Mouse (Mus musculus) forebrain, postnatal 0 days (tissue): Measurements from ENCODE around the gene Fubp3. TPM values are rescaled to one million over a fixed set of nuclear protein-coding genes. Genes with fewer than 3 reads are reported as not detected.
A peak's percentile ranks its signal among the peaks of the same experiment; 100 is the strongest.

ENCODE experiments used
- ATAC-seq: fragments of 200-750 bp; cut with Nextera tagmentation; 2 replicates; pipeline ENCODE4 v1.8.0; 2017; ENCODE audit warnings: mild to moderate bottlenecking, moderate library complexity
- DNase-seq: peaks from one replicate; pipeline ENCODE4 v3.0.0-alpha.2; 2015
- H3K27ac ChIP-seq: fragments of 300-500 bp; sonication (generic); 2 replicates; pipeline ENCODE4 v1.5.1; 2014; ENCODE audit warnings: low read depth, mild to moderate bottlenecking, antibody characterized with exemption, low read length, moderate library complexity, mixed read lengths
- H3K27me3 ChIP-seq: fragments of 300-500 bp; sonication (generic); 2 replicates; pipeline ENCODE4 v1.6.1; 2014; ENCODE audit warnings: mild to moderate bottlenecking, low read length, mixed read lengths; ENCODE audit not compliant: insufficient read depth
- H3K36me3 ChIP-seq: fragments of 300-500 bp; sonication (generic); 2 replicates; pipeline ENCODE4 v1.6.1; 2014; ENCODE audit warnings: mild to moderate bottlenecking, moderate library complexity; ENCODE audit not compliant: insufficient read depth
- H3K4me1 ChIP-seq: fragments of 300-500 bp; sonication (generic); 2 replicates; pipeline ENCODE4 v1.6.1; 2014; ENCODE audit warnings: antibody characterized with exemption; ENCODE audit not compliant: insufficient read depth
- H3K4me2 ChIP-seq: fragments of 300-500 bp; sonication (generic); 2 replicates; pipeline ENCODE4 v1.6.1; 2014; ENCODE audit warnings: low read depth, mild to moderate bottlenecking, moderate library complexity
- H3K4me3 ChIP-seq: fragments of 300-500 bp; sonication (generic); 2 replicates; pipeline ENCODE4 v1.5.1; 2014; ENCODE audit warnings: low read depth, low read length, mixed read lengths
- H3K9ac ChIP-seq: fragments of 300-500 bp; sonication (generic); 2 replicates; pipeline ENCODE4 v1.6.1; 2014; ENCODE audit warnings: mild to moderate bottlenecking
- H3K9me3 ChIP-seq: fragments of 300-500 bp; sonication (generic); 2 replicates; pipeline ENCODE4 v1.6.1; 2016; ENCODE audit warnings: low read length
- CTCF ChIP-seq: sonication (generic); IDR thresholded peaks from 2 replicates; pipeline ENCODE4 v1.5.1; 2016; ENCODE audit warnings: antibody characterized with exemption, control low read depth, low read depth
- WGBS: fragments of 180-500 bp; shearing (Covaris S2); extraction: QIAGEN DNeasy Blood & Tissue Kit; methylation state at CpG from one replicate; pipeline ENCODE4 v1.1.7; 2014; 5-methylcytosine and 5-hydroxymethylcytosine counted together
- polyA plus RNA-seq: library from polyadenylated mRNA; unstranded; fragments of >200 nt; fragmentation: Nextera tagmentation; extraction: Ambion mirVana; gene quantifications from 2 replicates; pipeline ENCODE4 v1.2.1, GENCODE M21; 2015
- total RNA-seq: library from RNA; depleted of rRNA; stranded (reverse); fragments of >200 nt; gene quantifications from 2 replicates; pipeline ENCODE4 v1.2.3, GENCODE M21; 2014

Gene Fubp3
- total and polyA plus RNA-seq, 2 experiments from 2014 or later = 31.5 to 38.7 TPM

GRCm38 (mm10) chr2:31641508-31641830, 69.0 kb downstream of the Fubp3 start:
- under 1% methylated on average over 11 of the region's 11 CpGs for WGBS
- no peak overlapping the region for H3K9ac ChIP-seq
- ATAC-seq (no peak), DNase-seq (no peak)
- no peak overlapping the region for H3K27ac ChIP-seq
- no peaks in the 10 kb centered on the region for H3K36me3 ChIP-seq
- no peak overlapping the region for H3K4me3 ChIP-seq
- TF ChIP-seq CTCF = no peak
- H3K4me1 ChIP-seq = peaks cover 3% of the 10 kb centered on the region
- H3K27me3 ChIP-seq = peaks cover 62% of the 10 kb centered on the region
- no peaks in the 10 kb centered on the region for H3K9me3 ChIP-seq
- H3K4me2 ChIP-seq = no peak overlapping the region

GRCm38 (mm10) chr2:31641929-31642328, 69.5 kb downstream of the Fubp3 start:
- 7% methylated on average over 18 of the region's 18 CpGs for WGBS
- no peaks in the 10 kb centered on the region for H3K4me1 ChIP-seq
- H3K27me3 ChIP-seq = peaks cover 61% of the 10 kb centered on the region
- H3K27ac ChIP-seq = no peak overlapping the region
- no peaks in the 10 kb centered on the region for H3K9me3 ChIP-seq
- no peak overlapping the region for H3K4me3 ChIP-seq
- DNase-seq (no peak), ATAC-seq (no peak)
- H3K36me3 ChIP-seq = no peaks in the 10 kb centered on the region
- no peak overlapping the region for H3K4me2 ChIP-seq
- H3K9ac ChIP-seq = no peak overlapping the region
- TF ChIP-seq CTCF = no peak

GRCm38 (mm10) chr2:31653971-31654853, 81.8 kb downstream of the Fubp3 start:
- H3K4me2 ChIP-seq = peak overlapping the region; percentile 89
- H3K4me1 ChIP-seq = no peaks in the 10 kb centered on the region
- no peak overlapping the region for H3K27ac ChIP-seq
- peaks cover 37% of the 10 kb centered on the region for H3K27me3 ChIP-seq
- H3K9me3 ChIP-seq = no peaks in the 10 kb centered on the region
- peak overlapping the region; percentile 53 for H3K4me3 ChIP-seq
- 1% methylated on average over 76 of the region's 109 CpGs for WGBS
- peak; percentile 86 for ATAC-seq
- peak overlapping the region; percentile 54 for H3K9ac ChIP-seq
- H3K36me3 ChIP-seq = no peaks in the 10 kb centered on the region
- DNase-seq = peak; percentile 86
- TF ChIP-seq CTCF = no peak

- 4% methylated on average over 22 of the region's 22 CpGs for WGBS
- peak overlapping the region; percentile 54; the same call in 1 of the 2 replicates for H3K9ac ChIP-seq
- peaks cover 30% of the 10 kb centered on the region for H3K27me3 ChIP-seq
- no peaks in the 10 kb centered on the region for H3K4me1 ChIP-seq
- ATAC-seq = no peak; the same call in 1 of the 2 replicates
- no peaks in the 10 kb centered on the region for H3K9me3 ChIP-seq
- H3K4me2 ChIP-seq = peak overlapping the region; percentile 89
- H3K36me3 ChIP-seq = no peaks in the 10 kb centered on the region
- H3K27ac ChIP-seq = no peak overlapping the region
- TF ChIP-seq CTCF = peak; percentile 72
- peak; percentile 80 for DNase-seq
- peak overlapping the region; percentile 53 for H3K4me3 ChIP-seq
Measured at GRCm38 (mm10) chr2:31654854-31655559, 82.6 kb downstream of the Fubp3 start.

GRCm38 (mm10) chr2:31656374-31656773, 83.9 kb downstream of the Fubp3 start:
- Histone ChIP-seq H3K9me3 (no peaks in the 10 kb centered on the region), H3K9ac (no peak overlapping the region), H3K4me1 (no peaks in the 10 kb centered on the region), H3K27ac (no peak overlapping the region), H3K4me2 (no peak overlapping the region), H3K27me3 (peaks cover 29% of the 10 kb centered on the region), H3K36me3 (no peaks in the 10 kb centered on the region), H3K4me3 (no peak overlapping the region)
- TF ChIP-seq CTCF = no peak
- 85% methylated on average over 7 of the region's 7 CpGs for WGBS
- DNase-seq = no peak
- ATAC-seq = no peak

GRCm38 (mm10) chr2:31662939-31663803, 90.7 kb downstream of the Fubp3 start:
- DNase-seq = no peak
- Histone ChIP-seq H3K9ac (no peak overlapping the region), H3K9me3 (no peaks in the 10 kb centered on the region), H3K4me2 (no peak overlapping the region), H3K4me3 (no peak overlapping the region), H3K4me1 (no peaks in the 10 kb centered on the region), H3K27me3 (peaks cover 6% of the 10 kb centered on the region), H3K36me3 (no peaks in the 10 kb centered on the region), H3K27ac (no peak overlapping the region)
- no peak for TF ChIP-seq CTCF
- no peak for ATAC-seq
- 67% methylated on average over 8 of the region's 8 CpGs for WGBS
